Mouse (Mus musculus) megakaryocyte, embryonic 14.5 days (primary cell): Measurements from ENCODE around the gene Foxo6. TPM values are rescaled to one million over a fixed set of nuclear protein-coding genes. Genes with fewer than 3 reads are reported as not detected.

Experiments used
- H3K27me3 ChIP-seq: replicated peaks from 2 replicates; pipeline ENCODE3; 2012; ENCODE audit warnings: inconsistent platforms
- H3K36me3 ChIP-seq: replicated peaks from 2 replicates; pipeline ENCODE3; 2012; ENCODE audit warnings: low read length, inconsistent platforms, mixed read lengths
- H3K4me1 ChIP-seq: 2 replicates; pipeline ENCODE4 v1.6.1; 2012; ENCODE audit warnings: inconsistent platforms
- H3K4me3 ChIP-seq: replicated peaks from 2 replicates; pipeline ENCODE3; 2012; ENCODE audit warnings: moderate library complexity, mild to moderate bottlenecking, inconsistent platforms
- H3K9me3 ChIP-seq: 2 replicates; pipeline ENCODE4 v1.6.1; 2012; ENCODE audit warnings: inconsistent platforms
- FLI1 ChIP-seq: IDR thresholded peaks from 2 replicates; pipeline ENCODE4 v1.6.1; 2012; ENCODE audit warnings: low read length, inconsistent platforms, mixed read lengths
- GATA1 ChIP-seq: IDR thresholded peaks from 3 replicates; pipeline ENCODE4 v1.6.1; 2012; ENCODE audit warnings: mixed read lengths, low read length, inconsistent platforms, borderline replicate concordance
- polyA plus RNA-seq: library from polyadenylated mRNA; stranded (reverse); fragments of >175 nt; gene quantifications from 2 replicates; pipeline ENCODE4 v1.2.3, GENCODE M21; 2012; ENCODE audit warnings: low replicate concordance; ENCODE audit not compliant: insufficient read depth

Foxo6 gene
- polyA plus RNA-seq, 1 experiment: not detected

- Histone ChIP-seq H3K27me3 (peaks cover 45% of the 10 kb centered on the region), H3K4me1 (no peaks in the 10 kb centered on the region), H3K4me3 (no peak overlapping the region), H3K36me3 (no peaks in the 10 kb centered on the region), H3K9me3 (no peaks in the 10 kb centered on the region)
- TF ChIP-seq FLI1 (no peak), GATA1 (no peak)
Observed at GRCm38 (mm10) chr4:120317541-120317940, 30.4 kb upstream of the Foxo6 start.

- Histone ChIP-seq H3K9me3 (no peaks in the 10 kb centered on the region), H3K4me3 (no peak overlapping the region), H3K27me3 (peaks cover 41% of the 10 kb centered on the region), H3K36me3 (no peaks in the 10 kb centered on the region), H3K4me1 (no peaks in the 10 kb centered on the region)
- TF ChIP-seq FLI1: no peak
Observed at GRCm38 (mm10) chr4:120316716-120317115, 29.6 kb upstream of the Foxo6 start.

DNA sequence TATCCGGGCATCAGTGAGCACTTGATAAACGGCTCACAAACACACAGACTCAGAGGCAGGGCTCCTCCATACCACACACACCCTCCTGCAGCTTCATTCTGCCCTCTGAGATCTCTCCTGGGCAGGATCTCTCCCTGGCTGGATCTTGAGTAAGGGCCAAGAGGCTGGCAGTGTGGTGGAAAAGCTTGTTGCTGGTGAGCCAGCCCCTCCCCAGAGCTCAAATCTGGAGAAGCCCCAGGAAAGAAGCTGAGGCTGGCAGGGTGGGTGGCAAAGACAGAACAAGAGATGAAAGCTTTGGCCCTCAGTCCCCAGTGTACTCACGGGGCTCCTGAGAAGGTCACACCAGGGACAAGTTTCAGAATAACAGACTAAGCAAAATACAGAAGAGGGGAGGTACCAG lies 27.4 kb upstream of the Foxo6 start:
- Histone ChIP-seq H3K36me3 (no peaks in the 10 kb centered on the region), H3K4me3 (no peak overlapping the region), H3K9me3 (peaks cover 5% of the 10 kb centered on the region), H3K4me1 (no peaks in the 10 kb centered on the region), H3K27me3 (peaks cover 32% of the 10 kb centered on the region)
- TF ChIP-seq GATA1 (no peak), FLI1 (no peak)

- Histone ChIP-seq H3K27me3 (peaks cover 32% of the 10 kb centered on the region), H3K9me3 (peaks cover 5% of the 10 kb centered on the region), H3K36me3 (no peaks in the 10 kb centered on the region), H3K4me1 (no peaks in the 10 kb centered on the region), H3K4me3 (no peak overlapping the region)
- TF ChIP-seq FLI1 (no peak), GATA1 (no peak)
Observed at GRCm38 (mm10) chr4:120313309-120313708, 26.2 kb upstream of the Foxo6 start.

DNA sequence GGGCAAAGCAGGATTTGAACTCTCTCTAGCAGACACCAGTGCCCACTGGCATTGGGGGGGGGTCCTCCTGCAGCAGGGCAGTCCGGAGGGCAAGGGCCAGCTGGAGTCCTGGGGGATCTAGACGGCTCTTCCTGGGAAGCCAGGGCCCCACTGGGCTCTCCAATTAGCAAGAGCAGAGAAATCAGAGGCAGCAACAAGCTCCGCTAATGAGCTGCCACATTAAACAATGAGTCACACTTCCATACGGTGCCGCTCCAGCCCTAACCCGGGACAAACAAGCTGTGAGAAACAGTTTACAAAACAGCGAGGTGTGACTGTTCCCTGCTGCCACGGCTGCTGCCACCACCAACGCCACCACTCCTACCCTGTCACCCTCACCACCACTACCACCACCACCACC lies 17.4 kb upstream of the Foxo6 start:
- peaks cover 61% of the 10 kb centered on the region for H3K27me3 ChIP-seq
- 0 out of 2 replicates have a peak, but pooled peaks cover 3% of the 10 kb centered on the region for H3K9me3 ChIP-seq
- TF ChIP-seq GATA1: no peak
- no peak for TF ChIP-seq FLI1

DNA sequence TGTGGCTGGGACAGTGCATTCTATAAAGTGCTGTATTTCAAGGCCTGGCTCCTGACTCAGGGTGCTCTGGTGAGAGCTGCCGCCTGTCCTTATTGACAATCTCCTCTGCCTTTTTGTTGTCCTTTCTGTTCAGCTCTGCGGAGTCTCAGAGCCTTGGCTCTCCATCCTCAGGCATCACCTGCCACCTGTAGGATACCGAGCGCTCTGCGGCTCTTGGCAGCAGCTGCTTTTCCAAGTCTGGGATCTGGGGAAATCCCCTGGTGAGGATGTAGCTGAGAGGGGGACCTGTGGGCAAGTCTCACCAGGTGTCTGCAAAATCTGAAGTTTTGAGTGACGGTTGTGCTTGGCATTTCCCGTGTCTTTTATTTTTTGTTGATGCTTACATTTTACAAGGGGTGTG lies 12.1 kb upstream of the Foxo6 start:
- Histone ChIP-seq H3K27me3 (peaks cover 66% of the 10 kb centered on the region), H3K4me3 (no peak overlapping the region), H3K36me3 (no peaks in the 10 kb centered on the region), H3K9me3 (0 out of 2 replicates have a peak, but pooled peaks cover 3% of the 10 kb centered on the region), H3K4me1 (no peaks in the 10 kb centered on the region)
- TF ChIP-seq GATA1 (no peak), FLI1 (no peak)

More for the DNA sequence above, 17.4 kb upstream of the Foxo6 start:
- Histone ChIP-seq H3K4me3 (no peak overlapping the region), H3K36me3 (no peaks in the 10 kb centered on the region), H3K4me1 (no peaks in the 10 kb centered on the region)

- Histone ChIP-seq H3K36me3 (no peaks in the 10 kb centered on the region), H3K4me1 (peaks cover 22% of the 10 kb centered on the region), H3K9me3 (no peaks in the 10 kb centered on the region), H3K27me3 (peaks cover 90% of the 10 kb centered on the region), H3K4me3 (no peak overlapping the region)
- no peak for TF ChIP-seq GATA1
- TF ChIP-seq FLI1: no peak
Observed at GRCm38 (mm10) chr4:120291106-120291822, 4.1 kb upstream of the Foxo6 start.

DNA sequence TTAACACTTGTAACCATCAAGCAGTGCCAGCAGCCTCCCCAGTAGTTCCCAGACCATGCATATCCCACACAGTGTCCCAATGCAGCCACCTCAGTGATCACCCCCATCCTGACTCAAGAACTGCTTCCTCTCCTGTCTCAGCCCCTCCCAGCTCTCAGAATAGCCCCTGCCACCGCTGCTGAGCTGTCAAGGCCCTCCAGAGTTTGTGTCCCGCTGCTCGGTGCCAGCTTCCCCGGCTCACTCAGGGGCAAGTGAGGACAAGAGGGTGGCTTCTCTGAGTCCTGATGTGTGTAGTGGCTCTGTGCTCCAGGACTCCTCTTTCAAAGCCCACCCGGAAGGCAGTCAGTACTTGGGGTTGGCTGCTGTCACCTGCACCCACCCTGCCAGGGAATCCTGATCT lies 3.3 kb upstream of the Foxo6 start:
- Histone ChIP-seq H3K9me3 (no peaks in the 10 kb centered on the region), H3K36me3 (no peaks in the 10 kb centered on the region), H3K27me3 (peaks cover 91% of the 10 kb centered on the region), H3K4me3 (no peak overlapping the region), H3K4me1 (peaks cover 22% of the 10 kb centered on the region)
- TF ChIP-seq FLI1 (no peak), GATA1 (no peak)

DNA sequence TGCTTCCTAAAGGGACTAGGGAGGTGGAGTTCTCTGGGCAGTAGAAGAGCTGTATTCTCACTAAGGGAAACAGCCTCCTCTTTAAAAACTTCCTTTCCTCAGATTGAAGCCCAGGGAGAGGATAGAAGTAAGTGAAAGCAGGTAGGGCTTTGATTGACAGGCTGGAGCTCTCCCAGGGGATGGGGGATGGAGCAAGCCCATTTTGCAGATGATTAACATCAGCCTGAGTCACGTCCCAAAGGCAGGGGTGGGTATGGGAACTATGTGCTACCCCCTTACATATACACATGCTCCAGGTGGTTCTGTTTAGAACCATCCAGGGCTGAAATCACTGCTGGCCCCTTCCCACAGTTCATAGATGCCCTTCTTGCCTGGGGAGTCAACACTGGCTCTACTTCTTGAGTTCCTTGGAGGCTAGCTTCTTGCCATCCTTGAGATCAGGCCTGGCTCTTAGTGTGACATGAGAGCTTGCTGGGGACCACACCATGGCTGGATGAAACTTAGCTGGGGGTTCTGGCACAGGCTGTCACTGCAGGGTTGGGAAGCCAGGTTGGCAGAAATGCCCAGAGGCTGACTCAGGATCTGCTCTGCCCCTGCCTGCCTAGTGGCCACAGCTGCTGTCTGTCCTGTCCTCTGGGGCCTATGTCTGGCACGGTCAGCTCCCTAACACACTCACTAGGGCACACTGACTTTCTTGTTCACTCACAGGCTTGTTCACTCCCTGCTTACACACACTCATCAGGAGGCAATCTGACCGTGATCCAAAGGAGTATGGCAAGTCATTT lies 2.2 kb upstream of the Foxo6 start:
- Histone ChIP-seq H3K9me3 (no peaks in the 10 kb centered on the region), H3K4me1 (peaks cover 22% of the 10 kb centered on the region), H3K4me3 (no peak overlapping the region), H3K36me3 (no peaks in the 10 kb centered on the region), H3K27me3 (peaks cover 91% of the 10 kb centered on the region)
- no peak for TF ChIP-seq GATA1
- no peak for TF ChIP-seq FLI1

- H3K27me3 ChIP-seq: peaks cover 98% of the 10 kb centered on the region
- peaks cover 35% of the 10 kb centered on the region for H3K4me1 ChIP-seq
- H3K9me3 ChIP-seq: no peaks in the 10 kb centered on the region
- no peaks in the 10 kb centered on the region for H3K36me3 ChIP-seq
- TF ChIP-seq FLI1 (no peak), GATA1 (no peak)
- H3K4me3 ChIP-seq: peak overlapping the region; percentile 91
Observed at GRCm38 (mm10) chr4:120286761-120287241, 348 bp downstream of the Foxo6 start.
